21 mouse cellular contexts compared by ENCODE assay signal in the genomic region with DNA sequence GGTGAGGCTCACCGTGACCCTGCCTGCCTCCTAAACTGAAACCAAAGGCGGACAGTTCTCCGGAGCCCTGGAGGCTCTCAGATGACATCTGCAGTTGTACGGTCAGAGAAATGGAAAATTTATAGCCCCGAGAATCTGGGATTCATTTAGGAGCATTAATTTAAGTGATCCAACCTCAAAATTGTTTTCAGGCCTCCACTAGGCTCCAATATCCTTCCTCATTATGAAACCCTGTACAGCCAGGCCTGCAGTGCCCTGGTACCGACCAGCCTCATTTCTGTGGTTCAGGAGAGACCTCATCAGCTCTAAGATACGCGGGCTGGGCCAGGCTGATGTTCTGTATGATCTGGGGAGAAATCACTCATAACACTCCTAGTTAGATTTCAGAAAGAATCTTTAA. TPM values are rescaled to one million over a fixed set of nuclear protein-coding genes. Genes with fewer than 3 reads are reported as not detected.
DNase-seq lines count a peak whose midpoint lies in the region; ATAC-seq and TF ChIP-seq lines count a peak whose summit lies in the region.
"Had no signal": no experiment of that assay in that cellular context is flagged by ENCODE, and none has a peak within 500 bp of the region (broad histone marks: within the 10 kb centered on the region; RNA-seq: fewer than 3 reads in every experiment).

No protein-coding gene starts in this region.

- DNase-seq in gastrocnemius, adult 2 months: no peak
- DNase-seq in gastrocnemius, adult 18-20 months (ENCODE audit: low spot score): no peak
- no peak for DNase-seq in urinary bladder, postnatal 25 days (ENCODE audit: low spot score)
- DNase-seq in cerebellum, adult 18-20 months: no peak
- DNase-seq in heart, adult 2 months: no peak
- DNase-seq: adrenal gland, postnatal 10 days; cerebellum, adult 2 months; cerebellum, postnatal 10 days; gastrocnemius, postnatal 25 days; heart, postnatal 36 days had no signal

- H3K4me2 ChIP-seq in embryonic facial prominence, embryonic 15.5 days (replicated peaks): no peak overlapping the region
- H3K4me2 ChIP-seq in limb, embryonic 13.5 days (replicated peaks): no peak overlapping the region
- H3K4me2 ChIP-seq: forebrain, embryonic 15.5 days; heart, embryonic 13.5 days; hindbrain, embryonic 12.5 days had no signal

- H3K9me3 ChIP-seq in embryonic facial prominence, embryonic 15.5 days (replicated peaks): no peaks in the 10 kb centered on the region
- H3K9me3 ChIP-seq in limb, embryonic 13.5 days: no peaks in the 10 kb centered on the region
- H3K9me3 ChIP-seq: forebrain, embryonic 15.5 days; heart, embryonic 13.5 days; hindbrain, embryonic 12.5 days had no signal

- no peak for TF ChIP-seq POLR2A in heart, adult 2 months (IDR thresholded peaks at IDR 0.05; ENCODE audit: insufficient read depth, low read depth, low read length)

- no peaks in the 10 kb centered on the region for H3K27me3 ChIP-seq in embryonic facial prominence, embryonic 15.5 days
- H3K27me3 ChIP-seq in limb, embryonic 13.5 days: no peaks in the 10 kb centered on the region
- H3K27me3 ChIP-seq in heart, adult 2 months (ENCODE audit: control insufficient read depth, insufficient read depth, low read length): no peaks in the 10 kb centered on the region
- H3K27me3 ChIP-seq: forebrain, embryonic 15.5 days; heart, embryonic 13.5 days; hindbrain, embryonic 12.5 days had no signal

- no peak for TF ChIP-seq CTCF in gastrocnemius, adult 2 months (IDR thresholded peaks at IDR 0.05)
- TF ChIP-seq CTCF in heart, adult 2 months (IDR thresholded peaks at IDR 0.05): no peak

- H3K4me1 ChIP-seq in embryonic facial prominence, embryonic 15.5 days: peaks cover 48% of the 10 kb centered on the region
- H3K4me1 ChIP-seq in limb, embryonic 13.5 days: peaks cover 36% of the 10 kb centered on the region
- no peaks in the 10 kb centered on the region; the same call in 1 of the 2 replicates for H3K4me1 ChIP-seq in heart, adult 2 months (ENCODE audit: control insufficient read depth, insufficient read depth, low read length)
- H3K4me1 ChIP-seq: forebrain, embryonic 15.5 days had no signal

- H3K36me3 ChIP-seq in embryonic facial prominence, embryonic 15.5 days: no peaks in the 10 kb centered on the region; the same call in 1 of the 2 replicates
- peaks cover 34% of the 10 kb centered on the region for H3K36me3 ChIP-seq in limb, embryonic 13.5 days
- no peaks in the 10 kb centered on the region for H3K36me3 ChIP-seq in heart, adult 2 months (ENCODE audit: control insufficient read depth, insufficient read depth, low read length)
- H3K36me3 ChIP-seq: forebrain, embryonic 15.5 days; heart, embryonic 13.5 days; hindbrain, embryonic 12.5 days had no signal

- ATAC-seq in embryonic facial prominence, embryonic 15.5 days (ENCODE audit: insufficient number of reproducible peaks, low FRiP score, low TSS enrichment, low read depth): peak; percentile 48; the same call in 1 of the 2 replicates
- ATAC-seq in limb, embryonic 13.5 days (ENCODE audit: low FRiP score, low read depth): no peak
- ATAC-seq: forebrain, embryonic 15.5 days; hindbrain, embryonic 16.5 days; inflammation-experienced regulatory T-cells, adult 6 months; intestine, postnatal 0 days had no signal

- no peak overlapping the region for H3K9ac ChIP-seq in embryonic facial prominence, embryonic 15.5 days
- H3K9ac ChIP-seq in limb, embryonic 13.5 days: no peak overlapping the region
- H3K9ac ChIP-seq in heart, adult 2 months (ENCODE audit: low read depth, low read length): no peak overlapping the region
- H3K9ac ChIP-seq: forebrain, embryonic 15.5 days; heart, embryonic 13.5 days; hindbrain, embryonic 12.5 days had no signal

- WGBS in embryonic facial prominence, embryonic 15.5 days: 38% methylated on average over 8 of the region's 8 CpGs
- 33% methylated on average over 8 of the region's 8 CpGs for WGBS in limb, embryonic 13.5 days
- WGBS in heart, adult 2 months: 96% methylated on average over 8 of the region's 8 CpGs

- 0 out of 2 replicates have a peak overlapping the region, but pooled peaks have one; percentile 56 for H3K27ac ChIP-seq in gastrocnemius, adult 2 months
- peak overlapping the region; percentile 71 for H3K27ac ChIP-seq in embryonic facial prominence, embryonic 15.5 days (replicated peaks)
- H3K27ac ChIP-seq in limb, embryonic 13.5 days: peak overlapping the region; percentile 73; the same call in 1 of the 2 replicates
- H3K27ac ChIP-seq in heart, adult 2 months: no peak overlapping the region
- H3K27ac ChIP-seq: forebrain, embryonic 15.5 days; hindbrain, embryonic 12.5 days had no signal

- H3K79me2 ChIP-seq in heart, adult 2 months (replicated peaks; ENCODE audit: control insufficient read depth, insufficient read depth, low read length): no peaks in the 10 kb centered on the region

- no peak overlapping the region for H3K4me3 ChIP-seq in gastrocnemius, adult 2 months
- no peak overlapping the region for H3K4me3 ChIP-seq in embryonic facial prominence, embryonic 15.5 days (replicated peaks)
- no peak overlapping the region for H3K4me3 ChIP-seq in limb, embryonic 13.5 days
- H3K4me3 ChIP-seq in heart, adult 2 months: no peak overlapping the region
- H3K4me3 ChIP-seq: forebrain, embryonic 15.5 days; heart, embryonic 13.5 days; hindbrain, embryonic 12.5 days had no signal

- intact Hi-C loops in gastrocnemius, adult 2 months (cut with DNase I): no loop called here
- intact Hi-C loops in heart, adult 2 months (cut with DNase I): loop anchor here (5.0 kb wide), 1 partner anchor 56 kb away; no protein-coding TSS in a partner anchor

- TF ChIP-seq EP300 in heart, adult 2 months (IDR thresholded peaks at IDR 0.05; ENCODE audit: insufficient read depth, low read depth, low read length): no peak

RNA-seq across cellular contexts. Expression of gene D6Ertd527e, which starts 46.9 kb away (rescaled TPM):
- total RNA-seq in gastrocnemius, adult 2 months (2021): not detected
- not detected for total RNA-seq in gastrocnemius, adult 18-20 months (2021)
- 0.28 and 0.75 TPM in 2 replicates for polyA plus RNA-seq in embryonic facial prominence, embryonic 15.5 days (2015; fragmentation: Nextera tagmentation; extraction: Ambion mirVana)
- 0.56 and 0.59 TPM in 2 replicates for polyA plus RNA-seq in limb, embryonic 13.5 days (2015; fragmentation: Nextera tagmentation; extraction: Ambion mirVana)
- total RNA-seq in heart, adult 2 months (2021): not detected
- polyA plus RNA-seq in heart, adult 2 months (2012; rRNA removed): 0.04 TPM in 1 of 2 replicates, not detected in the other
- total RNA-seq: gastrocnemius, postnatal 25 days; granulocyte monocyte progenitor cell, adult 5-6 weeks; heart, postnatal 36 days; MEL had no signal
- polyA plus RNA-seq: C2C12; forebrain, embryonic 15.5 days had no signal
